Mouse (Mus musculus): ENCODE data around the gene Krt31.

Krt31 gene

DNA sequence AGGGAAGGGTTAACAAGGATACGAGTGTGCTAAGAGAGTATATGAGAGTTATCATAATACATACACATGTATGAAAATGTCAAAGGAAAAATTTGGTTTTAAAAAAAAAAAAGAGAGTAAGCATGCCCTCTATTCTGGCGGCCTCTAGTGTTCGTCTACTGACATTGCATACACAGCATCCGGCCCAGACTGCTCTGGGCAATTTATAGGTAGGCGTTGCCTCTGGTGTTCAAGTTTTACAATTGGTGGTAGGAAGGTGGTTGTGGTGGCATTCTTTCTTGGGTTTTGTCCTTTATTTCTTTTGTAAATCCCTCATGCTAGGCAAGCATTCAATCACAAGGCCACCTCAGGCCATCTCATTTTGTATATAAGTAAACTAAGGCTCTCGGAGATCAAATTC is 45.5 kb downstream of the Krt31 start:
- peak; percentile 67 for DNase-seq

DNA sequence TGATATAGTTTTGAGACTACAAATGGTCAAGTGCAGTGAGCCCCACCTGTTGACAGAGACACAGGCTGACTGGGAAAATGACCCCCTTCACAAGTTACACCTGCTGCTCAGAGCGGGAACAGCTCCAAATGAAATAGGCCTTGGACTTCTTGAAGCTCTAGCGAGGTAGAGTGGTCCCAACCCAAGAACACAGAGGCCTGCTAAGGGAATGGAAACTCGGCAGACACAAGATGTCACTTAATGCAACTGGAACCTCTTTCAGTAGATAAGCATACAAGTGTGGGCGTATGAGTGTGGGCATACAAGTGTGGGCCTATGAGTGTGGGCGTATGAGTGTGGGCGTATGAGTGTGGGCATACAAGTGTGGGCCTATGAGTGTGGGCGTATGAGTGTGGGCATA is 51.3 kb downstream of the Krt31 start:
- DNase-seq, result no peak
